Mouse (Mus musculus): ENCODE measurements around the gene Fndc5. TPM values are rescaled to one million over a fixed set of nuclear protein-coding genes. Genes with fewer than 3 reads are reported as not detected.
A peak's percentile ranks its signal among the peaks of the same experiment; 100 is the strongest.

Gene Fndc5
- total RNA-seq (2014; fragmentation: Nextera tagmentation) (25.0 and 31.2 TPM in 2 replicates), total RNA-seq (2017) (6.5 and 7.2 TPM in 2 replicates), polyA plus RNA-seq (2012) (6.7 and 9.4 TPM in 2 replicates)

DNA sequence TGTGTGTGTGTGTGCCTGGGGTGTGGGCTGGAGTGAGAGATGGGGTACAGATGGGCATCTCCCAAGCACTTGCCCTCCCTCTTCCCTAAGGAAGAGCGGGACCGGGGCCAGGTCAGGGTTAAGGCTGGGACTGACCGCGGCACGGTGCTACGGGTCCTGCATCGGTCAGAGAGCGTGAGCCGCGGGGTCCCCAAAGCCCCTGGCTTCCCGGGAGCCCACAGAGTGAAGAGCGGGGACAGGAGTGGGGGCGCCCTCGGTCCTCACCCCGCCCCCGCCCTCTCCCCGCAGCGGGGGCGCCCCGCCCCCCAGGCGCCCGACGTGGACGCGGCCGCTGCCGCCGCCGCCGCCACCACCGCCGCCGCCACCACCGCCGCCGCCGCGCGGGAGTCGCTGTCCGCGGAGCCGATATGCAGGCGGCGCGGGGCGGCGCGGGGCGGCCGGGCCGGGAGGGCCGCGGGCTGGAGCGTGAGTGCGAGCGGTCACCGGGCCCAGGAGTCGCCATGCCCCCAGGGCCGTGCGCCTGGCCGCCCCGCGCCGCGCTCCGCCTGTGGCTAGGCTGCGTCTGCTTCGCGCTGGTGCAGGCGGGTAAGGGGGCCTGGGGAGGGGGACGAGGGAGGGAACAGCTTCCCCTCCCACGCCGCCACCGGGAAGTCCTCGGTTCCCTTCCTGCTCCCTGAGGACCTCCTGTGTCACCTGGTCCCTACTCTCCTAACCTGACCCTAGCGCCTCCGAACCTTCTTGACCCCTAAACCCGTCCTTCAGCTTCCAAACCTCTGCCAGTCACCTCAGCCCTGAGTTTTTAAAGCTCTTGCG, at the start of gene Fndc5:
TSS of gene Fndc5 (plus strand) at position 421 of the 813 bp plus-strand sequence.
- Histone ChIP-seq H3K4me3 (ENCODE audit: low read depth, low read length) (peak within 1 kb of the TSS; percentile 76), H3K27me3 (ENCODE audit: insufficient read depth, low read length) (peaks cover 43% of the 10 kb centered on the region), H3K36me3 (replicated peaks) (peaks cover 14% of the 10 kb centered on the region), H3K4me1 (ENCODE audit: insufficient read depth, low read depth, low read length) (peaks cover 78% of the 10 kb centered on the region), H3K9me3 (replicated peaks) (no peaks in the 10 kb centered on the region)
- ATAC-seq (ENCODE audit: extremely low read depth, insufficient number of reproducible peaks, low FRiP score, poor library complexity, severe bottlenecking) (no peak), DNase-seq (ENCODE audit: low spot score) (no peak)
- TF ChIP-seq GATA1 (IDR thresholded peaks at IDR 0.05; ENCODE audit: borderline replicate concordance, low read length) (no peak), CTCF (IDR thresholded peaks at IDR 0.05; ENCODE audit: low read depth, low read length) (no peak), TAL1 (conservative IDR thresholded peaks at IDR 0.05; ENCODE audit: low read depth, low read length) (no peak), GATA2 (IDR thresholded peaks at IDR 0.05; ENCODE audit: borderline replicate concordance, low read depth, low read length) (no peak), POLR2AphosphoS5 (IDR thresholded peaks at IDR 0.05; ENCODE audit: insufficient replicate concordance, low read depth, low read length) (no peak)

DNA sequence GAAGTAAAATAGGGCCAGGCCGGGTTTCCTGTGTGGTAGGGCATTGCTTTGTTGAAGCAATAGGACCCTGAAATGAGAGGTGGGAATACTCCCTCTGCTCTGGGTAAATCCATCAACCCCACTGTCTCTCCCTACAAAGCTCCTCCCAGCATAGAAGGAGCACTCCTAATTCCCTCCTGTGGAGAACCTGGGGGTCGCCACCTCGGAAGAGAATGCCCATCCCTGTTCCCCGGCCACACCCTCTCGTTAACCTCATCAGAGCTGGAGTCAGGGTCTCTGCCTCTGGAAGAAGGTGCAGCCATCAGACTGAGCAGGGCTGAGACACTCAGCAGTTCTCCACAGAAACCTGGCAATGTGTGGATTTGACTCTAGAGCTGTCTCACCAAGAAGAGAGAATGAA, 48.9 kb upstream of the Fndc5 start:
- ATAC-seq (ENCODE audit: extremely low read depth, insufficient number of reproducible peaks, low FRiP score, poor library complexity, severe bottlenecking) = no peak
- Histone ChIP-seq H3K4me1 (ENCODE audit: insufficient read depth, low read depth, low read length) (no peaks in the 10 kb centered on the region), H3K9me3 (replicated peaks) (no peaks in the 10 kb centered on the region), H3K27me3 (ENCODE audit: insufficient read depth, low read length) (peaks cover 12% of the 10 kb centered on the region), H3K36me3 (replicated peaks) (peaks cover 27% of the 10 kb centered on the region), H3K4me3 (ENCODE audit: low read depth, low read length) (no peak overlapping the region)
- no peak for DNase-seq (ENCODE audit: low spot score)
- TF ChIP-seq TAL1 (conservative IDR thresholded peaks at IDR 0.05; ENCODE audit: low read depth, low read length) = no peak
- TF ChIP-seq GATA1 (IDR thresholded peaks at IDR 0.05; ENCODE audit: borderline replicate concordance, low read length) = no peak
- TF ChIP-seq GATA2 (IDR thresholded peaks at IDR 0.05; ENCODE audit: borderline replicate concordance, low read depth, low read length) = no peak
- TF ChIP-seq CTCF (IDR thresholded peaks at IDR 0.05; ENCODE audit: low read depth, low read length) = no peak
- TF ChIP-seq POLR2AphosphoS5 (IDR thresholded peaks at IDR 0.05; ENCODE audit: insufficient replicate concordance, low read depth, low read length) = no peak

DNA sequence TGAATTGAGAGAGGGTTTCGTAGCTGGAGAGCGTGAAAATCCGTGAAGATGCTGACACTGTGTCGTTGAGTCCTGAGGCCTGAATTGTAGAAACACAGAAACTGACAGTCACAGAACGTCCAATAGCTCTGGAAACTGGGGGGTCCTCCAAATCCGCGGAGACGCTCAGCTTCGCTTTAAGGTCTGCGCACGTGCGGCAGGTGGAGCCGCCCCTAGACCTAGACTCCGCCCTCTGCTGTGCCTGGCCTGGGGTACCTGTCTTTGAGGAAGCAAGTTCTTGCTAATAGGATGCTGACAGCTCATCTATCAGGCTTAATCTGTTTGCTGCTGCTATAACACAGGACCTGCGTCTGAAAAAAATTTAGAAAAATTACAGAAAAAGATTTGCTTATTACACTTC, 41.5 kb upstream of the Fndc5 start:
- Histone ChIP-seq H3K27me3 (ENCODE audit: insufficient read depth, low read length) (peaks cover 20% of the 10 kb centered on the region), H3K4me3 (ENCODE audit: low read depth, low read length) (no peak overlapping the region), H3K9me3 (replicated peaks) (no peaks in the 10 kb centered on the region), H3K4me1 (ENCODE audit: insufficient read depth, low read depth, low read length) (no peaks in the 10 kb centered on the region), H3K36me3 (replicated peaks) (no peaks in the 10 kb centered on the region)
- TF ChIP-seq GATA2 (IDR thresholded peaks at IDR 0.05; ENCODE audit: borderline replicate concordance, low read depth, low read length) = no peak
- no peak for TF ChIP-seq CTCF (IDR thresholded peaks at IDR 0.05; ENCODE audit: low read depth, low read length)
- no peak for TF ChIP-seq POLR2AphosphoS5 (IDR thresholded peaks at IDR 0.05; ENCODE audit: insufficient replicate concordance, low read depth, low read length)
- TF ChIP-seq TAL1 (conservative IDR thresholded peaks at IDR 0.05; ENCODE audit: low read depth, low read length) = no peak
- TF ChIP-seq GATA1 (IDR thresholded peaks at IDR 0.05; ENCODE audit: borderline replicate concordance, low read length) = no peak
- no peak for ATAC-seq (ENCODE audit: extremely low read depth, insufficient number of reproducible peaks, low FRiP score, poor library complexity, severe bottlenecking)
- DNase-seq (ENCODE audit: low spot score) = no peak

DNA sequence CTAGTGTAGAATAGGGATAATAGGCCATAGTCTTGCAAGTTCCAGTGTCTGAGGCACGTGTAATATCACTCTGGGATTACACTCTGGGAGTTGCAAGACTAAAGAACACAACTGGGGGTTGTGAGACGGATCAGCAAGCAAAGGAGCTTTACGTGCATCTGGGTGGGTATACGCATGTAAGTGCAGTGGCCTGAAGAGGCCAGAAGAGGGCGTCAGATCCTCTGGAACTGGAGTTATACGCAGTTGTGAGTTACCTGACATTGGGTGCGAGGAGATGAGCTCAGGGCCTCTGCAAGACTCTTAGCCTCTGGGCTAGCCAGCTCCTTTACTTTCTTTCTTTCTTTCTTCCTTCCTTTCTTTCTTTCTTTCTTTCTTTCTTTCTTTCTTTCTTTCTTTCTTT, 39.8 kb upstream of the Fndc5 start:
- Histone ChIP-seq H3K9me3 (replicated peaks) (no peaks in the 10 kb centered on the region), H3K36me3 (replicated peaks) (no peaks in the 10 kb centered on the region), H3K4me1 (ENCODE audit: insufficient read depth, low read depth, low read length) (no peaks in the 10 kb centered on the region), H3K4me3 (ENCODE audit: low read depth, low read length) (no peak overlapping the region), H3K27me3 (ENCODE audit: insufficient read depth, low read length) (peaks cover 15% of the 10 kb centered on the region)
- no peak for DNase-seq (ENCODE audit: low spot score)
- no peak for TF ChIP-seq POLR2AphosphoS5 (IDR thresholded peaks at IDR 0.05; ENCODE audit: insufficient replicate concordance, low read depth, low read length)
- no peak for TF ChIP-seq CTCF (IDR thresholded peaks at IDR 0.05; ENCODE audit: low read depth, low read length)
- TF ChIP-seq GATA1 (IDR thresholded peaks at IDR 0.05; ENCODE audit: borderline replicate concordance, low read length) = no peak
- no peak for TF ChIP-seq GATA2 (IDR thresholded peaks at IDR 0.05; ENCODE audit: borderline replicate concordance, low read depth, low read length)
- no peak for TF ChIP-seq TAL1 (conservative IDR thresholded peaks at IDR 0.05; ENCODE audit: low read depth, low read length)
- no peak for ATAC-seq (ENCODE audit: extremely low read depth, insufficient number of reproducible peaks, low FRiP score, poor library complexity, severe bottlenecking)

DNA sequence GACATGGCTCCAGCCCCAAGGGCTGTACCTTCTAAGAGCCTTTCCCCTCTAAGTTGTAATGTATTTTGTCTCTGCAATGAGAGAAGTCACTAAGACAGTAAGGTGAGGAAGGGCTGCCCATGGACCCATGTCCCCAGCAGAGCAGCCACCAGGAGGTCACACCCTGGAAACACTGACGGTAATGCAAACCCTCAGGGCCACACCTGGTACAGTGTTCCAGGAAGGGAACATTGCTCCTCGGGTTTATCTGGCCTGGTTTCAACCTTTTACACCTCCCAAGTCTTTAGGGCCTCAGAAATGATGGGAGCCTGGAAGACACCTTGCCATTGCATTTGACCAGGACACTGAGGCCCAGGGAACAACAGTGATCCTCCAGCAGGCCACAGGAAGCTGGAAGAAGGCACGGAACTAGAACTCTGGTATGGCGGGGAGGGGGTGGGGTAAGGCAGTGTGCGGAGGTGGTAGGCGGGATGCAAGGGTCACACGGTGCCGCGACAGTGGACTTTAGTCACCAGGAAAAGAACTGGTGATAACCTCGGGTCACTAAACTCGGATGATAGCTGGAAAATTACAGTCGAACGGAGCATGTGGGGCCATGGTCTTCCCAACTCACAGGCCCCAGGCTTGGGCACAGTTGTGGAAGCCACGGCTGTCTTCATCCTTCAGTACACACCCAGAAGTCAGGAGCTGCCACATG, 34.5 kb upstream of the Fndc5 start:
- Histone ChIP-seq H3K4me3 (ENCODE audit: low read depth, low read length) (no peak overlapping the region), H3K9me3 (replicated peaks) (no peaks in the 10 kb centered on the region), H3K4me1 (ENCODE audit: insufficient read depth, low read depth, low read length) (no peaks in the 10 kb centered on the region; the same call in 1 of the 2 replicates), H3K27me3 (ENCODE audit: insufficient read depth, low read length) (peaks cover 39% of the 10 kb centered on the region), H3K36me3 (replicated peaks) (no peaks in the 10 kb centered on the region)
- ATAC-seq (ENCODE audit: extremely low read depth, insufficient number of reproducible peaks, low FRiP score, poor library complexity, severe bottlenecking) (no peak), DNase-seq (ENCODE audit: low spot score) (no peak)
- TF ChIP-seq CTCF (IDR thresholded peaks at IDR 0.05; ENCODE audit: low read depth, low read length) = no peak
- TF ChIP-seq TAL1 (conservative IDR thresholded peaks at IDR 0.05; ENCODE audit: low read depth, low read length) = no peak
- TF ChIP-seq POLR2AphosphoS5 (IDR thresholded peaks at IDR 0.05; ENCODE audit: insufficient replicate concordance, low read depth, low read length) = no peak
- TF ChIP-seq GATA2 (IDR thresholded peaks at IDR 0.05; ENCODE audit: borderline replicate concordance, low read depth, low read length) = no peak
- TF ChIP-seq GATA1 (IDR thresholded peaks at IDR 0.05; ENCODE audit: borderline replicate concordance, low read length) = no peak

DNA sequence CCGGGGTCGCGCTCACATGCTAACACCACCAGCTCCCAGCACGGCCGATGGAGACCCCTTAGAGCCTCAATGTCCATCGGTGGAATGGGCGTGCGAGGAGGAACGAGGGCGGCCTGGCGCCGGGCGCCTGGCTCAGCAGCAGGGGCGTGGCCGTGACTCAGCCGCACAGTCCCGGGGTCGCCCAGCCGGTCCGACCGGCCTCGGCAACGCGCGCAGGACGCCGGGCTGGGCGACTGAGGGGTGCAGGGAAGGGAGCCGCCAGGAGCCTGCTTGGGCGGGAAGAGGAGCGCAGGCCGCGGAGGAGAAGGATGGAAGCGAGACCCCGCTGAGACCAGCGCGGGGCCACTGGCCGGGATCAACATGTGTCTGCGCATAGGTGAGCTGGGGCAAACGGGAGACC, 31.4 kb upstream of the Fndc5 start, which contains the start of gene Tmem54:
TSS of gene Tmem54 (plus strand) at position 193 of the 400 bp plus-strand sequence.
- no peak for TF ChIP-seq CTCF (IDR thresholded peaks at IDR 0.05; ENCODE audit: low read depth, low read length)
- no peak for TF ChIP-seq POLR2AphosphoS5 (IDR thresholded peaks at IDR 0.05; ENCODE audit: insufficient replicate concordance, low read depth, low read length)
- TF ChIP-seq GATA2 (IDR thresholded peaks at IDR 0.05; ENCODE audit: borderline replicate concordance, low read depth, low read length) = no peak
- TF ChIP-seq GATA1 (IDR thresholded peaks at IDR 0.05; ENCODE audit: borderline replicate concordance, low read length) = no peak
- TF ChIP-seq TAL1 (conservative IDR thresholded peaks at IDR 0.05; ENCODE audit: low read depth, low read length) = no peak
- H3K27me3 ChIP-seq (ENCODE audit: insufficient read depth, low read length) = peaks cover 58% of the 10 kb centered on the region
- 0 out of 2 replicates have a peak within 1 kb of the TSS, but pooled peaks have one; percentile 9 for H3K4me3 ChIP-seq (ENCODE audit: low read depth, low read length)
- H3K36me3 ChIP-seq (replicated peaks) = no peaks in the 10 kb centered on the region
- DNase-seq (ENCODE audit: low spot score) (no peak), ATAC-seq (ENCODE audit: extremely low read depth, insufficient number of reproducible peaks, low FRiP score, poor library complexity, severe bottlenecking) (no peak)
- H3K9me3 ChIP-seq (replicated peaks) = no peaks in the 10 kb centered on the region
- no peaks in the 10 kb centered on the region; the same call in 1 of the 2 replicates for H3K4me1 ChIP-seq (ENCODE audit: insufficient read depth, low read depth, low read length)

All from G1E (cell line).